Mouse (Mus musculus): ENCODE data around the gene Fgfr2.

The Fgfr2 gene

DNA sequence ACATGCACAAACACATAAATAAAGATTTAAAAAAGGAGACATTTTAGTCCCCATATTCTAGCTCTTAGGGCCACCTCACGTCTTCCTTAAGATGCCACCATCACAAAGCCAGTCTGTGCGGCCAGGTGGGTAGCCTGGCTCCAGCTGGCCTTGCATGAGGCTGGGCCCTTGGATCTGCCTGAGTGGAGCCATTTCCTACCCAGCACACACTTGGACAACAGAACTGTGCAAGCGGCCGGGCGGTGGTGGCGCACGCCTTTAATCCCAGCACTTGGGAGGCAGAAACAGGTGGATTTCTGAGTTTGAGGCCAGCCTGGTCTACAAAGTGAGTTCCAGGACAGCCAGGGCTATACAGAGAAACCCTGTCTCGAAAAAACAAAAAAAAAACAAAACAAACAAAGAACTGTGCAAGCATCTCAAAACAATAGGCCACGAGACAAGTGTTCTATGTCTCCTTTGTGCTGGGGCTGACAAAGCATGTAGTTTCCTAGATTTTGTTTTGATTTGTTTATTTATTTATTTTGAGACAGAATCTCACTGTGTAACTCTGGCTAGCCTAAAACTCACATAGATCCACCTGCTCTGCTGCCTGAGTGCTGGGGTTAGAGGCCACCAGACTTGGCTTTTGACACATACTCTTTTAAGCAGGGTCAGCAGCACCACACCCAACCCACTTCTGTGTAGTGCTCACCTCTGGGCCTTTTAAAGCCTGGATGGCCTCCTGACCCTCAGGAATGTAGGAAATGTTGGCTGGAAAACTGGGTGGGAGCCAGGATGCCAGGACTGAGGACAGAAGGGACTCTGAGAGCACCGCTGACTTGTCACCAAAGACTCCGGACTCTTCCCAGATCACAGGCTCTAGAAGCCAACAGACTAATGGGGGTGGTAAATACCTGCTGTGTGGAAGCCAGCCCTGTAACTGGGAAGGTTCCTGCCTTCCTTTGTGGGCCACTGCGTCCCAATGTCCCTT is 400.5 kb downstream of the Fgfr2 start:
- no peak for DNase-seq (ENCODE audit: low spot score in 2 of 2)

DNA sequence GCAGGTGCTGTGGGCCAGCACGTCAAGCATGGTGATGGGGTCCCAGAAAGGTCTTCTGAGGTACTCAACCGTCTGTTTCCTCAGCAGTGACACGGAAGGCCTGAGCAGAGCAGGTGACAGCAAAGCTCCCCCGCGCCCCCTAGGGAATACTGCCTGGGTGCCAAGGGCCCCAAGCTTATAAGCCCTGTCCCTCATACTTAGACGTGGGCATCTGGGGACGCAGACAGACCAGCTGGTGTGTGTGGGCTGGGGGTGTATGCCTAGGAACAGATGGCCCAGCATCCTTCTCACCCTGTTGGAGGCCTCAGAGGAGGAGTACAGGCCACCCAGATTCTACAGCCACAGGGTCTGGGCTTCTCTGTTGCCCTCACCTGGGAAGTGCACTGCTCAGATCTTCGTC is 402.6 kb downstream of the Fgfr2 start:
- peak in 1 of 2 experiments; percentile 86 for DNase-seq (ENCODE audit: low spot score in 2 of 2)

DNA sequence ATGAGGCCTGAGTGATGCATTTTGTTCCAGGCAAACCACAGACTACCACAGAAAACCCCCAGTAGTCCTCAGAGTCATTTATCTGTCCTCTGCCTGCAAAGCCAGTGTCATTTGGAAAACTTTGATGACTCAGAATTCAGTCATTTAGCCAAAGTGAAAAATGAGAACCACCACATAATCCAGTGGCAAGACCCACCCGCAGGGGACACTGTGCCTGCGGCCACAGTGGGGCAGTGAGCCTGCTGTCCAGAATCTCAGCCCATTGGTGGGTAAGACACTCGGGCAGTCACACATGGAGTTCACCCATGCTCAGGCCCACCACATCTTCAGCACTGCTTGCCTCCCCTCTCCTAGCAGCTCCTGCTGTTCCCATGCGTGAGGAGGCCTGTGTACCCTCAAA is 403.6 kb downstream of the Fgfr2 start:
- DNase-seq (ENCODE audit: low spot score in 2 of 2), result no peak

DNA sequence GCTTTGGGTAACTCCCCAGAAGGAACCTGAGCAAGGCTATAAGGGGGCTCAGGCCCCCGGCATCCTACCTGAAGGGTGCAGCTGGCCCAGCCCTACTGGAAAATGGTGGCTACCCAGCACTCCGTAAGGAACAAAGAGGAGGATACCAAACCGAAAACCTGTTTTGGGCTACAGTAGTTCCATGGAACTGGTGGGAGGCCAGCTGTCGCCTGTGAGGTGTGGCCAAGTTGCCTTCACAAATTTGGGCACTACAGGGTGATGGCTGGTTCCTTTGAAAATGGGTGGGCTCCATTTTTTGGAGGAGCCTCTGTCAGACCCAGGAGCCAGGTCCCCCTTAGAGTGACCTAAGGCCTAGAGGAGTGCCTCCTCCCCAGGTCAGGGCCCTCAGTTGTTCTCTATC is 407.9 kb downstream of the Fgfr2 start:
- DNase-seq (ENCODE audit: low spot score in 2 of 2), result no peak

DNA sequence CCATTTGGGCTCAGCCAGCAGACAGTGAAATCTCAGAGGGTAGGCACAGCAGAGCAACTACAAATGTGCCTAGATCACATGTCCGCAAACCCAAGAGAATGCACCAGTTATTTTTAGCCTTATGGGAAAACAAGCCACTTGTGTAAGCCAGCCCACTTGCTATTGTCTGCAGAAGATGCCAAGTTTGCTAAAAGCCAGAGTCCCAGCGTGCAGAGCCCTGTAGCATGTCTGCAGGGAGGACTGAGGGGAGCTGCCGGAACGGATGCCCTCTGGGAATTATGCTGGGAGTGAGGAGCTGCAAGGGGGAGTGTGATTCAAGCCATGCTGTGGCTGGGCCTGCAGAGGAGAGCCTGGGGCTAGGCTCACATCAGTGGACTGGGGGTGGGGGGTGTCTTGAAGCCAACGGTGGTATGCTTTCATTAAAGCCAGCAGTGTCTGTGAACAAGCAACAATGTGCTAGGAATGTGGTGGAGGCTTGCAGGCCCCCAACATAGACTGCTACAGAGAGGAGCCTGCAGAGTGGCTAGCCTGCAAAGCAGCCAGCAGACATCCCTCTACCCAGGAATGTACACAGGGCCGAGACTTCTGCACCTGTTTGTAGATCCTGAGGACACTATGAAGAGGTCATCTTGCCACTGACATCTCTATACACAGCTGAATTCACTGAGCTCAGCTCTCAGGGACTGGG is 408.8 kb downstream of the Fgfr2 start:
- DNase-seq (ENCODE audit: low spot score in 2 of 2), result no peak

DNA sequence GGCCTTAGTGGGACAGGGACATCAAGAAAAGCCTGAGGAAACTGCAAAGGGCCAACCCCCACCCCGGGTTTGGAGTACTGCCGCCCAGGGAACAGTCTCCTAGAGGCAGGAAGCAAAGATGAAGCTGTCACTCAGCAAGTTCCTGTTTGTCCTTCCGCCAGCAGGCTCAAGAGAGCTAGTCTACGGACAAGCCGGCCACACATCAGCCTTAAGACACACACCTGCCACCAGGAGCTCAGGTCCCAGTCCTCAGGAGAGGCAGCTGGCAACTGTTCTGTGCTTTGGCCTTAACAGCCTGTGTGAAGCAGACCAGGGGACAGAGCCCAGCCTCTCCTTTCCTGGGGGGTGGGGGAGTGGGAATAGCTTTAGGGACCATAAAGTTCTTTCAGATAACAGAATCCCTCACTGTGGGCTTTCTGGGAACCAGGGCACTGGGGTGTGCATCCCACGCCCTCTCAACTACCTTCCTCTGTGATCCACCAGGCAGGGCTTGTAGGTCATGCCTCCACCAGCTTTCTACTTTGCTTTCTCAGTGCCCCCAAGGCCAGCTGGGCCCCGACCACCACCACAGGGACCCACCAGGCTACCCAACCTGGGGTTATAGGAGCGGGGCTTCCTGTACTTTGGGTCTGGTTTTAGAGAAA is 409.5 kb downstream of the Fgfr2 start:
- no peak for DNase-seq (ENCODE audit: low spot score in 2 of 2)

DNA sequence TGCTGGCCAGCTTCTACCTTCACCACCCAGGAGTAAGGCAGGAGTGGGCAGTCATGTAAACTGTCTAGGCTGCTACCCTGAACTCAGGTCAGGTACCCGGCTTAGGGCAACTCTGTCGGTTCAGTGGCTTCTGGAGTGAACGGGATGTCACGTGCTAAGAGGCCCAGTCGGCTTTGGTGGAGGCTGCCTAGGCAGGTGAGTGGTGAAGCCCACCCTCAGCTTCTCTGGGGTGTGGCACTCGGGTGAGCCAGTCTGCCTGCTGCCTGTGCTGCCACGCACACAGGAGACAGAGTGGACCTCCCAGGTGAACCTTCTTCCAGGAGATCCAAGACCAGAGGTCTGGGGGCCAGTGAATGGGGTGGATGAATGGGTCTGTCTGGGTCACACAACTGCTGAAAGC is 410.2 kb downstream of the Fgfr2 start:
- no peak for DNase-seq (ENCODE audit: low spot score in 2 of 2)

DNA sequence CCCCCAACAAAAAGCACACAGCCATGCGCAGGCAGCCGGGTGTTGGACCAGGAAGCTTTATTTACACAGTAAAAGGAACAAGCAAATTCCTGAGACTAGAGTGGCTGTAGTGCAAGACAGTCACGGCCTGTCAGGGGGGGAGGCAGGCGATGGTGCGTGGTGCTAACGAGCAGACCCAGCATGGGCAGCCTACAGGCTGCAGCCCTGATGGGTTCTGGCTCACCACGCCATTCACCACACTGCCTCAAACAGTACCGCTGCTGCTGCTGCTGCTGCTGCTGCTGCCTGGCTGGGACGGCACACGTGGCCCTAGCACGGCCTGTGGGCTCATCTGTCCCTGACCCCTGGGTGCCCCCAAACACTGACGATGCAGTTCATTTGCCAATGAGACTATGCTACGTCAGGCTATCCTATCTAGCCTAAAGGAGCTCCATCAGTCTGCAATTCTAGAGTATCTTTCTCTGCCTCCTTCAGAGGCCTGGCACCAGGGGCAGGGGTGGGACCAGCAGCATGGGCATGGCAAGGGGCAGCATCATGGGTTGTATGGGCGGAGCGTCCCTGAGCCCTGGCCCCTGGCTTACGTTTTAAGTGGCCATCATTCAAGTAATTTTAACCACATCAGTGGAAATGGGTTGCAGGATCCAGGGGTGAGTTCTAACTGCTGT is 411.0 kb downstream of the Fgfr2 start:
- no peak for DNase-seq (ENCODE audit: low spot score in 2 of 2)

DNA sequence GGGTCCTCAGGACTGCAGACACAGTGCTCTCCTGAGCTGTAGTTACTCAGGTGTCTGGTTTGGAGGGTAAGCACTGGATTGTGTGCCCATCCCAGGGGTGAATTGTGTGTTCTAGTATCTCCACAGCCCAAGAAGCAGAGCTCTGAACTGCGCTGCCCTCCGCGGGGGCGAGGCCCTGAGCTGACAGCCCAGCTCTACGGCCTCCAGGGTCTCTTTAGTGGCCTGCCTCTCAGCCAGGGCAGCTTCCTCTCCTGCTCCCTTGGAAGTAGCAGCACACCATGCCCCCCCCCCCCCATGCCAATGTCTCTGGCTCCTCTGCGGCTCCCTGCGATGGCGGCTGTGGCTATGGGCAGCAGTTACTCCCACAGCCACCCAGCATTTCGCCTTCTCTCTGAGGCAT is 411.6 kb downstream of the Fgfr2 start:
- DNase-seq (ENCODE audit: low spot score in 2 of 2), result no peak

DNA sequence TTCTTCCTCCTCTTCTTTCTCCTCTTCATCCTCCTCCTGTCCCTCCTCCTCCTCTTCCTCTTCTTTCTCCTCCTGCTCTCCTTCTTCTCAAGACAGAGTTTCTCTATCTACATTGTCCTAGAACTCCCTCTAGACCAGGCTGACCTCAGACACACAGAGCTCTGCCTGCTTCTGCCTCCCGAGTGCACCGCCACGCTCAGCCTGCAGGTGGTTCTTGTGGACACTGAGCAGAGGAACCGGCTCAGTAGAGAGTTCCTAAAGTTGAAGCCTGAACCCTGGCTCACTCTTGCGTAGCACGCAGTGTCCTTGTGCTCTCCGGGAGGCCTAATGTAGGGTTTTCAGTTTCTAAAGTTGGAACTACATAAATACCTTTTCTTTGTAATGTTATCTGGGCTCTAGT is 418.0 kb downstream of the Fgfr2 start:
- DNase-seq (ENCODE audit: low spot score in 2 of 2), result peak in 1 of 2 experiments; percentile 31

DNA sequence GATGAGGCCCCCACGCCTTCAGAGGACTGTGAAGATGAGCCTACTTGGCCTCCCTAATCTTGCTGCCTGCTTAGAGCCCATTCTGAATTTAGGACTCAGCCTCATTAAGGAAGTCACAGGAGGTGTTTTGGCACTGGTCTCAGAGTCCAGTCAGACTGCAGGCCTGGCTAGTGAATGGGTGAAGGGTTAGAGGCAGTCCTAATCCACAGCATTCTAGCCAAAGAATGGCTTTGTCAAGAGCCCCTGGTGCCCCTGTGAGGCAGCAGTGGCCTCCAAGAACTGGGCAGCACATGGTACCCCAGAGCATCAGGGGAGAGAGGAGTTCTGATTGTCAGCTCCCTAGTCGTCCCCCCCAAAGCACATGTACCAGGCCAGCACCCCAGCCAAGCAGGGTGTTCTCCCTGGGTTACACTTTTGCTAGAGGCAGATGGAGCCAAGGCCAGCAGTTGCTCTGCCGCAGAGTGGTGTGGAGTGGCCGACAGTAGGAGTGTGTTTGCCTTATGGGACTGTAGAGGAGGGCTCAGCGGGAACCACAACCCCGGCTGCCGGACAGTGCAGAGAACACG is 418.8 kb downstream of the Fgfr2 start:
- no peak for DNase-seq (ENCODE audit: low spot score in 2 of 2)

DNA sequence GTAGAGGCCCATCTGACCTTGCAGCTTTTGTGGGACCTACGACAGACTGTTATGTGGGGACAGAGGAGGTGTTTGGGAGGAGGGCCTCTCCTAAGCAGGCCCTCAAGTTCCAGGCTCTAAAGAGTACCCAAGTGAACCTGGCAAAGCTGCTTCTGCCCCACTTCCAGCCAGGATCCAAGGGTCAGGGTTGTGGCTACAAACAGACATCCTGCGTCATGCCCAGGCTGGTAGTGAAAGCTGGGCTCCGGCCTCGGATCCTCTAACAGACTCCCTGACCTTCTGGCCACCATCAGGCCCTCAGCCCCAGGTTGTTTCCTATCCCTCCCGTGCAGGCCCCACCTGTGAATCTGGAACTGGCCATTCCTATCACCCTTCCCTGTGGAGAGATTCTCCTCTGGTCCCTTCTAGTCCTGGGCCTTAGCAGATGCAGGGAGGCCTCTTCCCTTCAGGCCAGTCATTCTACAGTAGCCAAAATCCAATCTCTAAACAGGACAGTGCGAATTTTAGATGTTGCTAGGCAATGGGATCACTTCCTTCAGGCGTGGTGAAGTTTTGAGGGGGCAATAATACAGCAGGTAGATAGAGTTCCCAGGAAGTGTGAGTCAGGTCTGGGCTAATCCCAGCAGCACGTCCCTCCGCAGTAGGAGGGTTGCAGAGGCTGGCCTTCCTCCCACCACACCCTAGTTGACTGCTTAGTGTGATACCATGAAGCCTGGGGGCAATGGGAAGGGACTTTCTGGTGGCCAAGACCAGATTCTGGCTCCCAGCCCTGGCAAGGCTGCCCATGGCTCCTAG is 419.4 kb downstream of the Fgfr2 start:
- DNase-seq (ENCODE audit: low spot score in 2 of 2), result no peak

DNA sequence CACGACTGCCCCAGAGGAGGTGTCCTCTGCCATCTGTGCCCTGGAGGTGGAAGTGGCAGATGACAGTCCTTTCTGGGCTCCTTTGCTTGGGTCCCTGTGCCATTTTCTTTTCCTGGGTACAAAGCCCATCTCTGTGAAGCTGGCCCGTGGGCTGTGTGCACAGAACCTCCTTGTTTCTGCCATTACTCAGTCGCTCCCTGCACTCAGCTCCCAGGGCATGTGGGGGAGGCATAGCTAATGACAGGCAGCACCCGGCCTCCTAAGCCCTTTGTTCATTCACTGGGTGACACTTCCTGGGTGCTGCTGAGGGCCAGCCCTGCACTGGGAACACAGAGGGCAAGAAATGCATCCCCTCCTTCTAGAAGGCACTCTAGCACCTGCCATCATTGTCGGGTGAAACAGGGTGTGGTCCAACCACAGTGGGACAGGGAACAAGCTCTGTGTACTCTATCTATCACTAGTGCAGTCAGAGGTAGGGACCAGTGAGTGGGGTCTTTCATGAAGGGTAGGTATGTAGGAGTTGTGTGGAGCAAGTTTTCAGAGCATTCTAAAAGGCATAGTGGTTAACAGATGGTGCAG is 420.6 kb downstream of the Fgfr2 start:
- DNase-seq (ENCODE audit: low spot score in 2 of 2), result no peak

DNA sequence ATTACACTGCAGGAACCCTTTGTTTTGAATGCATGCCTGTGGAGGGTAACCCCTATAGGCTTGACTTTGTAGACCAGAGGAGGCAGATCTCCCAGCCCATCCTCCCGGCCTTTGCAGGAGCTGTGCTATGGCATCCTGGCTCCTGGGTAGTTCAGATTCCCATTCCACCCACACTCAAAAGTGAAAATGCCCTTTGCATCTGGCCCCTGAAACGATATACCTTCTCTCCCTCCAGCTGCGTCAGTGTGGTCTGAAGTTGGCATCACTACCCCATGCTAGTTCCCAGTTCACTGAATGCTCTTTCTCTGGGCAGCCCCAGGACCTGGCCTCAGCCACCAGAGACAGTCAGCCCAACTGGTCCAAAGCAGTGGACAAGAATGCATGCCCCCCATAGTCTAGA is 421.1 kb downstream of the Fgfr2 start:
- no peak for DNase-seq (ENCODE audit: low spot score in 2 of 2)

DNA sequence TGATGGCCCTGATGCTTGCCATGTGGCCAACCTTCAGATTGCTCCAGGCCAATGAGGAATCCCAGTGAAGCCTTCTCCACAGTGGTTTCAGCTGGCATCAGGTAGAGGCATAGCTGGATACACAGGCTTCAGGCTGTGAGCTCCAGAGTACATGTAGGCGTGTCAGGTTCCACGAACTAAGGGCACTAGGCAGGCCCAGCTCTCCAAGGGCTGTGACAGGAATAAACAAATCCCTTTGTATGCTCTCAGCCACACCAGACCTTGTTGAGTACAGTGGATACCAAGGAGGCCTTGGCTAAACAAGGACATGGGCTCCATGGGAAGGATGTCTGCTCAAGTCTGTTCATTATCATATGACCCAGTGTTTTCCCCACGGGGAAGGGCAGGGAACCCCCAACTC is 421.7 kb downstream of the Fgfr2 start:
- DNase-seq (ENCODE audit: low spot score in 2 of 2), result no peak

DNA sequence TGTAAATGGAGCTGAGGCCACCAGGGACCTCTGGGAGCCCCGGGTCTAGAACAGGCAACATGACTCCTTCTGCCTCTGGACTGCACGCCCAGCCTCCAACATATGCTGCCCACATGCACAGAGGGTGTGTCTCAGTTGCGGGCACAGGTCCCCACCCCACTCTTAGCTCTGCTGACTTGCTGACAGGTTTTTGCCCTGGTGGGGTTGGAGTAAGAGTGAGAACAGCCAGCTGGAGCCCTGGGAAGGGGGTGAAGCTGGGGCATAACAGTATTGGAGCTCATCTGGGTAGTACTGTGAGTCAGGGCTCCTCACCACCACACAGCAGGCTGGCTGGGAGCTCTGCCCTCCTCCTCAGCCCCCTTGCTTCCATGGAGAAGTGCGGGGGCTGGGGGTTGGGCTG is 423.0 kb downstream of the Fgfr2 start:
- DNase-seq (ENCODE audit: low spot score in 2 of 2), result no peak

DNA sequence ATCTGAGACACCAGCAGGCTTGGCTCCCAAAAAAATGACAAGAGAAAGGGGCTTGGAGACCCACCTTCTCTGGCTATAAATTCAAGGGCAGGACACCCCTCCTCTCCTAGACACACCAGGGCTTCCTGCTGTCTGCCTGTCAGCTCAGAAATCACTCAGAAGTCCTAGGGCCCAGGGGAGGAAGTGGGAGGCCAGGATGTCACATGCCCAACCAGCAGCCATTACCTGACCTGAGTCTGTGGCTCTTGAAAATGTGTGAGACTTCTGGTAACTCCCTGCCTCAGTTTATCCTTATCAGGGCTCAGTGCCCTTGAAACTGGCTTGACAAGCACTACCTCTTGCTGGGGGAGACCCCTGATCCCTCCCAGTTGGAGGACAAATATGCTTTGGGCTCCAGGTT is 423.5 kb downstream of the Fgfr2 start:
- no peak for DNase-seq (ENCODE audit: low spot score in 2 of 2)

DNA sequence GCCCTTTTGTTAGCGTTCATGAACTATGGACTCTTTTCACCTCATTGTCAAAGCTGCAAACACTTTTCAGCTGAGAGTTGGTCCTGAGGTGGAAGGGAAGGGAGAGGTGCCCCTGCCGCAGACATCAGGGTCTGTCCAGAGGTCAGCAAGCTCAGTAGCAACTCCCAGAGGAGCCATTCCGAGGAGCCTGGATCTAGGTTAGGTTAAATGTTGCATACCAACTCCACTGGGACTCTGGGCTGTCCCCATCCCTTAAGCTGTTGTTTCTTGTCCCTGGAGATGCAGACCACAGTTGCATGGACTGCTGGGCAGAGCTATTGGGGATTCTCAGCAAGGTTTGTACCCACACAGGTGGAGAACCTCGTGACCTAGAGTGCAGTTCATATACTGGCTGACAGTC is 424.0 kb downstream of the Fgfr2 start:
- no peak for DNase-seq (ENCODE audit: low spot score in 2 of 2)

DNA sequence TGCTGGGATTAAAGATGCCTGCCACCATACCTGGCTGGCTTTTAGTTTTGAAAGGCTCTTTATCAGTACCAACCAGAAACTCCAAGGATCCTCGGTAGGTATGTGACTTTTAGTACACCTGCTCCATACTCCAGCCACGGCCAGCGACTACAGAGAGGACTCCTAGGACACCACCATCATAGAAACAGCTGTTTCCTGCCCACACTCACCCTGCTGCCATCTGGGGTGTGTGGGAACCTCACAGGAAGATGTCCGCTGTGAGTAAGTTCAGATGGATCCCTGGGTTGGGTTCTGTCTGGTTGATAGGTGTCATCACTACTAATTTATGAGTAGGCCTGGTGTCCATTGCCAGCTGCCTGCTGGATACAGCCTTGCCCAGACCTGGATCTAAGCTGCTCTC is 424.4 kb downstream of the Fgfr2 start:
- DNase-seq (ENCODE audit: low spot score in 2 of 2), result no peak

DNA sequence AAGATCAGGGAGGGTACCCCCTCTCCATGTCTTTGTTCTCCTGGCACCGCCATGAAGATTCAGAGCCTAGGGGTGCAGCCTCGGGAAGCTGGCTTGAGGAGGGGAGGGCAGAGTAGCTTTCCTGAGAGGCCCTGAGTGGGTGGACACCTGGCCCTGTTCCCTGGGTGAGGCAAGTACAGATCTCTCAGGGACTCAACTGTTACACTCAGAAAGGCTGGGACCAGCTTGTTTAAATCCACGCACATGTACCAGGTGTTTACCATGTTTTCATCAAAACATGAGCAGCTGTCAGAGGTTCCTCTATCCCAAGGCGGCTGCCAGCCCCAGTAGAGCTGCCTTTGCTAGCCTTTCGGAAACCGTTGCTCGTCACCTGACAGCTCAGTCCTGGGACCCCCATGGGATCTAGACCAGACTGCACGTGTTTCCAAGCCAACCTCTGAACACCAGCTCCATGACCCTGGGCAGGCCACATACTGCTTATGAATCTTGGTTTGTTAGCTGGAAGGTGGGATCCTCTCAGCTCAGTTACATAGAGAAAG is 425.8 kb downstream of the Fgfr2 start:
- DNase-seq (ENCODE audit: low spot score in 2 of 2), result peak in 1 of 2 experiments; percentile 52
